Mouse (Mus musculus) megakaryocyte, embryonic 14.5 days (primary cell): ENCODE data around the gene Colq.

Experiments used
- FLI1 ChIP-seq: IDR thresholded peaks from 2 replicates; pipeline ENCODE4 v1.6.1; 2012; ENCODE audit warnings: low read length, inconsistent platforms, mixed read lengths
- GATA1 ChIP-seq: IDR thresholded peaks from 3 replicates; pipeline ENCODE4 v1.6.1; 2012; ENCODE audit warnings: mixed read lengths, low read length, inconsistent platforms, borderline replicate concordance

- no peak for TF ChIP-seq GATA1
- TF ChIP-seq FLI1: no peak
These were observed 14.4 kb upstream of the Colq start for GRCm38 (mm10) chr14:31605514-31605913.
